Mouse (Mus musculus) spleen, adult 2 months (tissue): ENCODE data around the gene Abhd14a.

Source experiments
- CTCF ChIP-seq: fragments of 200-500 bp; IDR thresholded peaks from 2 replicates; pipeline ENCODE4 v1.5.1; 2011; ENCODE audit warnings: mild to moderate bottlenecking, inconsistent platforms; ENCODE audit not compliant: insufficient read depth, insufficient read length, insufficient replicate concordance; ENCODE audit errors: extremely low read depth
- POLR2A ChIP-seq: fragments of 200-500 bp; IDR thresholded peaks from 2 replicates; pipeline ENCODE4 v1.6.1; 2011; ENCODE audit warnings: low read depth, low read length, inconsistent platforms

DNA sequence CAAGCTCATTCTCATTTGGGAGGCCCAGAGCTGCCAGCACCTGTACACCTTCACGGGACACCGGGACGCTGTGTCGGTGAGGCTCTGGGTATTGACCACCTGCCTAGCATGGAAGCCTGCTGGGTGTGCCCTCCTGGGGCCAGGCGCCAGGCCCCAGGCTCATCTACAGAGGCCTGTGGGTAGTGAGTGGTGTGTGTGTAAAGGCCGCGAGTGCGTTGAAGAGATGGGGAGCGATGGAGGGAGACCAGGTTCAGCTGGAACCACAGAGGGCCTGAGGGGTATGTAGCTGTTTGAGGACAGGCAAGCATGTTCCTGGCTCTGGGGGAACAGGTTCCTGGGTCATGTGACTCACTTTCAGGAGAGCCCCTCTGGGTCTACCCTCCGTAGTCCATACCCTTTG lies 35.7 kb upstream of the Abhd14a start:
- no peak for TF ChIP-seq CTCF
- TF ChIP-seq POLR2A: no peak
